Mouse (Mus musculus) liver, embryonic 16.5 days (tissue): ENCODE measurements around the gene Nt5dc3. TPM values are rescaled to one million over a fixed set of nuclear protein-coding genes. Genes with fewer than 3 reads are reported as not detected.

Experiments
- ATAC-seq: fragments of 200-750 bp; cut with Nextera tagmentation; 2 replicates; pipeline ENCODE4 v1.8.0; 2017; ENCODE audit warnings: low read depth, mild to moderate bottlenecking, moderate number of reproducible peaks, moderate library complexity
- H3K27ac ChIP-seq: fragments of 300-500 bp; sonication (generic); 2 replicates; pipeline ENCODE4 v1.5.1; 2014; ENCODE audit warnings: mild to moderate bottlenecking, low read length
- H3K27me3 ChIP-seq: fragments of 300-500 bp; sonication (generic); 2 replicates; pipeline ENCODE4 v1.6.1; 2014; ENCODE audit warnings: low read depth, low read length, mixed read lengths; ENCODE audit not compliant: control insufficient read depth, insufficient read depth
- H3K36me3 ChIP-seq: fragments of 300-500 bp; sonication (generic); 2 replicates; pipeline ENCODE4 v1.6.1; 2014; ENCODE audit warnings: mild to moderate bottlenecking; ENCODE audit not compliant: control insufficient read depth, insufficient read depth
- H3K4me1 ChIP-seq: fragments of 300-500 bp; sonication (generic); 2 replicates; pipeline ENCODE4 v1.6.1; 2014; ENCODE audit warnings: low read depth, low read length, mixed read lengths; ENCODE audit not compliant: control insufficient read depth
- H3K4me2 ChIP-seq: fragments of 300-500 bp; sonication (generic); 2 replicates; pipeline ENCODE4 v1.6.1; 2014; ENCODE audit warnings: low read depth, low read length, mixed read lengths
- H3K4me3 ChIP-seq: fragments of 300-500 bp; sonication (generic); 2 replicates; pipeline ENCODE4 v1.5.1; 2014; ENCODE audit warnings: low read depth, mild to moderate bottlenecking, low read length
- H3K9ac ChIP-seq: fragments of 300-500 bp; sonication (generic); 2 replicates; pipeline ENCODE4 v1.6.1; 2014; ENCODE audit warnings: low read depth, low read length
- H3K9me3 ChIP-seq: fragments of 300-500 bp; sonication (generic); replicated peaks from 2 replicates; pipeline ENCODE4 v1.6.1; 2016; ENCODE audit warnings: low read length; ENCODE audit not compliant: control insufficient read depth
- WGBS: fragments of 180-500 bp; shearing (Covaris S2); extraction: QIAGEN DNeasy Blood & Tissue Kit; methylation state at CpG from one replicate; pipeline ENCODE4 v1.1.7; 2014; ENCODE audit not compliant: insufficient replicate concordance; 5-methylcytosine and 5-hydroxymethylcytosine counted together
- polyA plus RNA-seq: library from polyadenylated mRNA; unstranded; fragments of >200 nt; fragmentation: Nextera tagmentation; extraction: Ambion mirVana; gene quantifications from 2 replicates; pipeline ENCODE4 v1.2.1, GENCODE M21; 2015

Nt5dc3 gene
- polyA plus RNA-seq, 1 experiment from 2014 or later: 0.25 TPM

- Histone ChIP-seq H3K36me3 (no peaks in the 10 kb centered on the region), H3K4me1 (no peaks in the 10 kb centered on the region; the same call in 1 of the 2 replicates), H3K4me3 (no peak overlapping the region), H3K9me3 (no peaks in the 10 kb centered on the region), H3K27me3 (peaks cover 3% of the 10 kb centered on the region; the same call in 1 of the 2 replicates), H3K4me2 (no peak overlapping the region), H3K27ac (no peak overlapping the region), H3K9ac (no peak overlapping the region)
- WGBS: 68% methylated on average over 5 of the region's 5 CpGs
- ATAC-seq: no peak
Observed at GRCm38 (mm10) chr10:86842659-86843058, 63.9 kb downstream of the Nt5dc3 start.

DNA sequence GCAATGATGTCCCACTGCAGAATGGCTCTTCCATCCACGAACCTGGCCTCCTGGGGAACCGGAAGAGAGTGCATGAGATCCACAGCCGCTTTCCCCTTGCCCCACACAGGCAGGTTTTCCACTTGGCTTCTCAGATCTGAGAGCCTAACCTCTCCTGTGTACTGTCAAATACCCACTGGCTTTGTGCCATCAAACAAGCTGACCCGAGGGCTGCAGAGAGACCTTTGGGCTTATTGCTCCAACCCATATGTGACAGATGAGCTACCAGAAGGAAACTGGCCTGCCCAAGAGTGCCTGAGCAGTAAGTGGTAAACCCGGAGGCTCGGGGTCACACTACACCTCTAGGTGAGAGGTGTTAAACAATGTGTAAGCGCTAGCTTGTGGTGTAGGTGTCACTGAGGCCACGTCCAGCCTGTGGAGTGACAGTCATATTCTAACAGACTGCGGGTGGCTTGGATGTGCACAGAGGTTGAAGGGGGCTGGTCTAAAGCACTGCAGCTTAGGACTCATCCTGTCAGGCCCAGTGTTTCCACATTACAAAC lies 68.2 kb downstream of the Nt5dc3 start:
- ATAC-seq: peak; percentile 67
- no peaks in the 10 kb centered on the region; the same call in 1 of the 2 replicates for H3K4me1 ChIP-seq
- no peaks in the 10 kb centered on the region for H3K36me3 ChIP-seq
- H3K9me3 ChIP-seq: no peaks in the 10 kb centered on the region
- no peak overlapping the region for H3K9ac ChIP-seq
- H3K27me3 ChIP-seq: peaks cover 10% of the 10 kb centered on the region
- no peak overlapping the region for H3K4me2 ChIP-seq
- H3K27ac ChIP-seq: no peak overlapping the region
- 58% methylated on average over 9 of the region's 9 CpGs for WGBS
- no peak overlapping the region for H3K4me3 ChIP-seq

- WGBS: 69% methylated on average over 4 of the region's 4 CpGs
Observed at GRCm38 (mm10) chr10:86849087-86849486, 70.3 kb downstream of the Nt5dc3 start.

DNA sequence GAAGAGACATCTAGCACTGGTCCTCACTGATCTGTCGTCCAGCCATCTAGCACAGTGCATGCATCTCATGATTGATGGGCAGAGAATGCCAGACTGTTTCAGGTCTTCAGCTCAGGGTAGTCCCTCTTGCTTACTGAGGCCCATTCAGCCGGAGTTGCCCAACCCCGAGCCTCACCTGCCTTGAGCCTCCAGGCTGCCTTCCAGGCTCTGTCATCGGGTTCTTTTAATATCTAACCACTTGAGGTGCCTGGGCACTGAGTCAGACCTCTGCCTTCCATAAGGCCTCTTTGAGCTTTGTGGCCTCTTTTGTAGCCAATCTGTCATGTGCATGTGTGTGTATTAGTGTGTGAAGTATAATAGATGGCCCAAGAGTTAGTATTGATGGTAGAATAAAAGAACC lies 70.7 kb downstream of the Nt5dc3 start:
- no peak overlapping the region for H3K4me3 ChIP-seq
- H3K36me3 ChIP-seq: no peaks in the 10 kb centered on the region
- H3K27ac ChIP-seq: no peak overlapping the region
- H3K4me1 ChIP-seq: no peaks in the 10 kb centered on the region; the same call in 1 of the 2 replicates
- no peaks in the 10 kb centered on the region for H3K9me3 ChIP-seq
- H3K9ac ChIP-seq: no peak overlapping the region
- peaks cover 10% of the 10 kb centered on the region for H3K27me3 ChIP-seq
- no peak overlapping the region for H3K4me2 ChIP-seq
- no peak for ATAC-seq
- 53% methylated on average over 4 of the region's 4 CpGs for WGBS

More at GRCm38 (mm10) chr10:86849087-86849486, 70.3 kb downstream of the Nt5dc3 start:
- no peak for ATAC-seq
- H3K9ac ChIP-seq: no peak overlapping the region
- H3K36me3 ChIP-seq: no peaks in the 10 kb centered on the region
- H3K9me3 ChIP-seq: no peaks in the 10 kb centered on the region
- no peak overlapping the region for H3K4me2 ChIP-seq
- peaks cover 10% of the 10 kb centered on the region for H3K27me3 ChIP-seq
- no peaks in the 10 kb centered on the region; the same call in 1 of the 2 replicates for H3K4me1 ChIP-seq
- no peak overlapping the region for H3K27ac ChIP-seq
- no peak overlapping the region for H3K4me3 ChIP-seq

GRCm38 (mm10) chr10:86852160-86852559 lies 73.4 kb downstream of the Nt5dc3 start:
- Histone ChIP-seq H3K27me3 (peaks cover 10% of the 10 kb centered on the region), H3K4me3 (no peak overlapping the region), H3K36me3 (no peaks in the 10 kb centered on the region), H3K9ac (no peak overlapping the region), H3K4me1 (no peaks in the 10 kb centered on the region; the same call in 1 of the 2 replicates), H3K9me3 (no peaks in the 10 kb centered on the region), H3K4me2 (no peak overlapping the region), H3K27ac (no peak overlapping the region)
- WGBS: 68% methylated on average over 6 of the region's 6 CpGs
- no peak for ATAC-seq

DNA sequence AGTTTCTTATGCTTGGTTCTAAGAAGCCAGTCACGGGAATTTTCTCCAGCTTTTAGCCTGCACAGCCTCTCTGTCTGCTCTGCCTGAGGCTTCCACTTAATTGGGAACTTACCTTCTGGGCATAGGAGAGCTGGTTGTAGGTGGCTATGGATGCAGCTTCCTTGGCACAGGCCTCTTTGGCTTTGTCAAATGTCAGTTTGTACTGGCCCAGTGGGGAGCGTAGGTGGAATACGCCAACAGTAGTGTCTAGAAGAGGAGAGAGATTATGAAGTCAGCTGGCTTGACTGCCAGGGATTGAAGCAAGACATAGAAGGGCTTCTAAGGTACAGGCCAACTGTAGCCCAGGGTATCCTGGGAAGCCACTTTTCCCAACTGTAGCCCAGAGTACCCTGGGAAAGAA lies 74.6 kb downstream of the Nt5dc3 start:
- no peaks in the 10 kb centered on the region for H3K9me3 ChIP-seq
- ATAC-seq: no peak
- H3K4me1 ChIP-seq: no peaks in the 10 kb centered on the region
- peaks cover 10% of the 10 kb centered on the region for H3K27me3 ChIP-seq
- no peak overlapping the region for H3K4me3 ChIP-seq
- no peak overlapping the region for H3K4me2 ChIP-seq
- no peak overlapping the region for H3K27ac ChIP-seq
- WGBS: 63% methylated on average over 3 of the region's 3 CpGs
- no peak overlapping the region for H3K9ac ChIP-seq
- H3K36me3 ChIP-seq: no peaks in the 10 kb centered on the region

DNA sequence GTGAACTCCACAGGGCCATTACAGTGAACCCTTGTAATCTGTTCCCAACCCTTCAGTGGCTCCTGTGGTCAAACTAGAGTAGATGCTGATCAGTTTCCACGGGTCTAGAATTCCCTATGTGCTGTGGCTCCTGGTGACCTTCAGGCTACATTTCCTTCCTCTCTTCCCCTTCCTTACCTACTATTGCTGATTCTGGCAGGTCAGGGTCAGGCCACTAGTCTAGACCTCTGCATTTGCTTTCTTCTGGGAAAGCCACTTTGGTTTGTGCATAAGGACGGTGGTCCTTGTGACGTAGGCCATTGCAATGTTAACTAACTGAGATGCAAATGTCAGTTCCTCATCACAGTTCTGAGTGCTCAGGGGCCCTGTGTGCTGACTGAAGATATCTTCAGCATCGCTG lies 81.6 kb downstream of the Nt5dc3 start:
- Histone ChIP-seq H3K4me3 (no peak overlapping the region), H3K4me2 (no peak overlapping the region), H3K27ac (no peak overlapping the region), H3K9ac (no peak overlapping the region), H3K36me3 (no peaks in the 10 kb centered on the region), H3K9me3 (no peaks in the 10 kb centered on the region; the same call in 1 of the 2 replicates), H3K27me3 (peaks cover 4% of the 10 kb centered on the region), H3K4me1 (no peaks in the 10 kb centered on the region)
- ATAC-seq: no peak
- WGBS: 57% methylated on average over 4 of the region's 4 CpGs

GRCm38 (mm10) chr10:86862496-86862895 lies 83.7 kb downstream of the Nt5dc3 start:
- no peak overlapping the region for H3K4me2 ChIP-seq
- no peak overlapping the region for H3K9ac ChIP-seq
- no peaks in the 10 kb centered on the region; the same call in 1 of the 2 replicates for H3K9me3 ChIP-seq
- no peaks in the 10 kb centered on the region for H3K4me1 ChIP-seq
- H3K36me3 ChIP-seq: no peaks in the 10 kb centered on the region
- no peak overlapping the region for H3K27ac ChIP-seq
- WGBS: 60% methylated on average over 6 of the region's 6 CpGs
- H3K27me3 ChIP-seq: peaks cover 4% of the 10 kb centered on the region
- ATAC-seq: no peak
- H3K4me3 ChIP-seq: no peak overlapping the region

- Histone ChIP-seq H3K9me3 (no peaks in the 10 kb centered on the region; the same call in 1 of the 2 replicates), H3K36me3 (no peaks in the 10 kb centered on the region), H3K27ac (no peak overlapping the region), H3K4me1 (no peaks in the 10 kb centered on the region), H3K27me3 (peaks cover 4% of the 10 kb centered on the region; the same call in 1 of the 2 replicates), H3K4me2 (no peak overlapping the region), H3K9ac (no peak overlapping the region), H3K4me3 (no peak overlapping the region)
- 77% methylated on average over 6 of the region's 6 CpGs for WGBS
- ATAC-seq: no peak
Observed at GRCm38 (mm10) chr10:86863429-86863828, 84.6 kb downstream of the Nt5dc3 start.
